Mouse (Mus musculus): ENCODE measurements at regions not wholly inside any gene's neighbourhood (a gene's known extent, or its start where the extent isn't known, plus 50 kb on each side); places are given as distances from the start of the nearest gene placed in this dataset.

- DNase-seq (ENCODE audit: low spot score): peak; percentile 76
Measured at GRCm38 (mm10) chr17:83276000-83276891, 61.2 kb downstream of the Pkdcc start.

DNA sequence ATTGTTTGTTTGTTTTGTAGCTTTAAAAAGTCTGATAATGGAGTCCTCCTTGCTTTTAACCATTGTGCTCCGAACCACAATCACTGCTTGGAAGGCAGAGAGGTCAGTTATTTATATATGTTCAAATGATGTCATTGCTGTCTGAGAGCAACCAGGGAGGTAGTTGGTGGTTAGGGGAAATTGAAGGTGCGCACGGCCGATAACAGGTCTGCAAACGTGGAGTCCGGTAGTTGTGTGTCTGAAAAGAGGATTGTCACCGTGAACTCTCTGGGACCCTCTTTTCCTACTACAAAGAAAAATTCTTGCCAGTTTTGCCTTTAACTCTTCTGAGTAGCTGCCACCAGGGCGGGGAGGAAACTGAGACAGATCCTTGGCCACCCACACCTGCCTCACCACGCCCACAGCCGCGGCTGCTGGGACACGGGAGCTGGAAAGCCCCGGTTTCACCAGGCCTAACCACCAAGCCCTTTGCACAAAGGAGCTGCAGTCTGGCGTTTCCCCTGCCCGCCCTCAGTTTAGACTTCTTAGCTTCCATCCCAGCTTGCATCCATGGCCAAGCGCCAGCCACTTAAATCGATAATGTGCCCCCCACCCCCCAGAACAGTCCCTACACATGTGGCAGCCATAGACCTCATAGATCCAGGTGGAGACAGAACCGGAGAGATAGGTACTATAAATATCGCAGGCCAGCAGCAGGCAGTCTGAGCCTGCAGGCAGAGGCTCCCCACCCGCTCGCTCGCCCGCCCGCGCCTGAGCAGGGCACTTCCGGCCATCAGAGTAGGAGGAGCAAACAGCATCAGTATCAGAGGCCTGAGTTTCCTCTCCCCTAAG lies 62.2 kb downstream of the Pkdcc start:
- no peak for DNase-seq (ENCODE audit: low spot score)

GRCm38 (mm10) chr17:83277948-83278924 lies 63.1 kb downstream of the Pkdcc start:
- no peak for DNase-seq (ENCODE audit: low spot score)

DNA sequence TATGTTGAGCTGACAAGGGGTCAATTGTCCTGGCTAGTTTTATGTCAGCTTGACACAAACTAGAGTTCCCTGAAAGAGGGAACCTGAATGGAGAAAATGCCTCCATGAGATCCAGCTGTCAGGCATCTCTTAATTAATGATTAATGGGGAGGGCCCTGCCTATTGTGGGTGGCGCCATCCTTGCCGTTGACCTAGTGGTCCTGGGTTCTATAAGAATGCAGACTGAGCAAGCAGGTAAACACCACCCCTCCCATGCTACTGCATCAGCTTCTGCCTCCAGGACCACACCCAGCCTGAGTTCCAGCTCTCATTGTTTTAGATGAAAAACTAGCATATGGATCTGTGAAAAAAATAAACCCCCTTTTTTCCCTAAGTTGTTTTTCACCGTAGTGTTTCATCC lies 67.4 kb upstream of the Eml4 start:
- no peak for DNase-seq (ENCODE audit: low spot score)

- no peak for DNase-seq (ENCODE audit: low spot score)
Measured at GRCm38 (mm10) chr17:83287381-83288142, 63.2 kb upstream of the Eml4 start.

DNA sequence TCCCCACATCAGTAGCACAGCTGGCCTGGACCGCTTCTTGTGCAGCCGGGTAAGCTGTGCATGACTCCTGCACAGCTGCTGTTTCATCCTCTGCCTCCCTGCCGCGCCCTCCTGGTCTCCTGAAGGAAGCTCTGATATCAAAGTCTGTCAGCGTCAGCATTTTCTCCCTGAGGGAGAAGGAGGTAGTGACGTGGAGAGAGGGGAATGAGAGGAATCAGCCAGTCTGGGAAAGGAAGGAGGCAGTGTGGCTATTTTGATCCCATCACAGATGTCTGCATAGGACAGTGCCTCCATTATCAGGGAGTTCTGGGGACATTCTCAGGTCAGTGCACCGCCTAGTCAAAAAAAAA lies 62.6 kb upstream of the Eml4 start:
- DNase-seq (ENCODE audit: low spot score): no peak

- DNase-seq (ENCODE audit: low spot score): no peak
Measured at GRCm38 (mm10) chr17:83295526-83296238, 55.0 kb upstream of the Eml4 start.

GRCm38 (mm10) chr17:83297379-83298121 lies 53.2 kb upstream of the Eml4 start:
- DNase-seq (ENCODE audit: low spot score): no peak

Measured in urinary bladder, adult 2 months (tissue).